Mouse (Mus musculus) forebrain, embryonic 13.5 days (tissue): ENCODE results near the gene Gm21866. TPM values are rescaled to one million over a fixed set of nuclear protein-coding genes. Genes with fewer than 3 reads are reported as not detected.
"Not testable (repeated sequence)": the region's sequence is repeated elsewhere in the genome, so short reads cannot be mapped to it uniquely, and the experiment has no call there.

ENCODE experiments used
- ATAC-seq: fragments of 200-750 bp; cut with Nextera tagmentation; 2 replicates; pipeline ENCODE4 v1.8.0; 2017
- H3K27ac ChIP-seq: fragments of 300-500 bp; sonication (generic); 2 replicates; pipeline ENCODE4 v1.5.1; 2015; ENCODE audit warnings: inconsistent platforms, mild to moderate bottlenecking, moderate library complexity
- H3K27me3 ChIP-seq: fragments of 300-500 bp; sonication (generic); 2 replicates; pipeline ENCODE4 v1.6.1; 2015; ENCODE audit warnings: mild to moderate bottlenecking, inconsistent platforms
- H3K36me3 ChIP-seq: fragments of 300-500 bp; sonication (generic); 2 replicates; pipeline ENCODE4 v1.6.1; 2015; ENCODE audit warnings: mild to moderate bottlenecking, inconsistent platforms; ENCODE audit not compliant: poor library complexity, severe bottlenecking
- H3K4me1 ChIP-seq: fragments of 300-500 bp; sonication (generic); 2 replicates; pipeline ENCODE4 v1.6.1; 2015; ENCODE audit warnings: inconsistent platforms
- H3K4me2 ChIP-seq: fragments of 300-500 bp; sonication (generic); 2 replicates; pipeline ENCODE4 v1.6.1; 2015; ENCODE audit warnings: inconsistent platforms, mild to moderate bottlenecking, moderate library complexity
- H3K4me3 ChIP-seq: fragments of 300-500 bp; sonication (generic); 2 replicates; pipeline ENCODE4 v1.5.1; 2015; ENCODE audit warnings: mild to moderate bottlenecking, inconsistent platforms
- H3K9ac ChIP-seq: fragments of 300-500 bp; sonication (generic); 2 replicates; pipeline ENCODE4 v1.6.1; 2015; ENCODE audit warnings: mild to moderate bottlenecking, inconsistent platforms
- H3K9me3 ChIP-seq: fragments of 300-500 bp; sonication (generic); replicated peaks from 2 replicates; pipeline ENCODE4 v1.6.1; 2016; ENCODE audit warnings: inconsistent platforms
- WGBS: fragments of 180-500 bp; shearing (Covaris S2); methylation state at CpG from one replicate; pipeline ENCODE4 v1.1.7; 2015; 5-methylcytosine and 5-hydroxymethylcytosine counted together
- polyA plus RNA-seq: library from polyadenylated mRNA; unstranded; fragments of >200 nt; fragmentation: Nextera tagmentation; extraction: Ambion mirVana; gene quantifications from 2 replicates; pipeline ENCODE4 v1.2.1, GENCODE M21; 2015

Gene Gm21866
- polyA plus RNA-seq = not detected in 2 replicates

DNA sequence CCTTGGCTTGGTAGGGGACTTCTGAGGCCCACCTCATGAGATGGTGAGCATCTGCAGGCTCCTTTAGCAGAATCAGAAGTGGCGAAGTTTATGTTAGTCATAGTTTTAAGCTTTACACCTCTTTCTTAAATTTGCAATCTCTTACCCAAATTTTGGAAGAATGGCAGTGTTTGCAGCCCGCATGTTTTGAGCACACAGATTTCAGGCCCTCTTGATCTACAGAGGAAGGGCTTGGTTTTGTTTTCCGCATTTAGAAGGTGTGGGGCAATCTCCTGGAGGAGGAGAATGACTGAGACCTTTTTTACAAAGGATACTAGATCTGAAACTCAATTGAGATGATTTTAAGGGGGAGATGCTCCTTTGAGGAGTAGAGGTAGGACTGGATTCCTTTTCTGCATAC lies at the start of gene Gm21866:
Gene Gm21866 (minus strand): TSS at position 101 of the 400 bp plus-strand sequence.
- H3K27me3 ChIP-seq, H3K4me3 ChIP-seq, H3K36me3 ChIP-seq, H3K4me1 ChIP-seq, ATAC-seq, H3K9me3 ChIP-seq, H3K4me2 ChIP-seq, H3K9ac ChIP-seq, H3K27ac ChIP-seq: not testable (repeated sequence)
- 88% methylated on average over 2 of the region's 3 CpGs for WGBS

DNA sequence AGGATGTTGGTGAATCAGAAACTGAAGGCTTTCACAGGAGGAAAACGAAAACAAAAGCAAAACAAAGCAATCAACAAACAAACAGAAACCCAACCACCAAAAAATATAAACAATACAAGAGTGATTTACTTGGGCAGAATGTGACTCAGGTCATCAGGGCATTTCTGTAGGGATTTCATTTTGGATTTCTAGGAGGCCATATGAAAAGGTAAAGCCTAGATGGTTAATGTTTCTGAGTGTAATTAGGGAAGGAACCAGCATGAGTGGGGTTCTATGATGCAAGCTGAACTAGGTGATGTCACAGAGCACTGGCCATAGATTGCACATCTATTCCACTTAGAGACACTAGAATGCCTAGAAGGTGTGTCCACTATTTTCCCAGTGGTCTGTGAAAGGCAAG lies 28.3 kb upstream of the Gm21866 start, which contains the start of gene Gm20773:
Gene Gm20773 (plus strand): TSS at position 301 of the 400 bp plus-strand sequence.
- ATAC-seq, H3K9ac ChIP-seq, H3K4me1 ChIP-seq, H3K4me3 ChIP-seq, H3K9me3 ChIP-seq, H3K27me3 ChIP-seq, H3K27ac ChIP-seq, H3K4me2 ChIP-seq, H3K36me3 ChIP-seq: not testable (repeated sequence)
- no CpG with 5 or more reads among the region's 1 CpGs for WGBS

Other genes with a start within 250 kb of the Gm21866 start
- not detected in 2 replicates for gene Gm21828, start 241.7 kb downstream of the Gm21866 start, polyA plus RNA-seq
- gene Gm21440, start 213.2 kb downstream of the Gm21866 start, polyA plus RNA-seq = not detected in 2 replicates
- not detected in 2 replicates for gene Gm21454, start 213.1 kb downstream of the Gm21866 start, polyA plus RNA-seq
- gene Gm21725, start 116.5 kb downstream of the Gm21866 start, polyA plus RNA-seq = not detected in 2 replicates
- not detected in 2 replicates for gene Gm20773, start 28.4 kb upstream of the Gm21866 start, polyA plus RNA-seq